17 mouse cellular contexts compared by ENCODE assay signal in genomic region chr8:13600716-13601115, GRCm38 (mm10). TPM values are rescaled to one million over a fixed set of nuclear protein-coding genes. Genes with fewer than 3 reads are reported as not detected.
A peak's percentile ranks its signal among the peaks of the same experiment; 100 is the strongest.
DNase-seq lines count a peak whose midpoint lies in the region; ATAC-seq and TF ChIP-seq lines count a peak whose summit lies in the region.
"Had no signal": no experiment of that assay in that cellular context is flagged by ENCODE, and none has a peak within 500 bp of the region (broad histone marks: within the 10 kb centered on the region; RNA-seq: fewer than 3 reads in every experiment).

No protein-coding gene starts in this region.

- no peak for TF ChIP-seq CTCF in liver, postnatal 0 days (IDR thresholded peaks at IDR 0.05; ENCODE audit: low read depth)

- H3K9me3 ChIP-seq in heart, embryonic 16.5 days (replicated peaks; ENCODE audit: control insufficient read depth, low read length) = no peaks in the 10 kb centered on the region
- no peaks in the 10 kb centered on the region for H3K9me3 ChIP-seq in lung, embryonic 15.5 days
- no peaks in the 10 kb centered on the region for H3K9me3 ChIP-seq in liver, postnatal 0 days (ENCODE audit: low read length)
- H3K9me3 ChIP-seq in hindbrain, embryonic 13.5 days = no peaks in the 10 kb centered on the region
- H3K9me3 ChIP-seq: forebrain, embryonic 15.5 days; heart, embryonic 10.5 days; midbrain, embryonic 12.5 days had no signal

- ATAC-seq in heart, embryonic 16.5 days (replicated peaks; ENCODE audit: extremely low read depth, insufficient read depth, low FRiP score) = no peak
- no peak for ATAC-seq in lung, embryonic 15.5 days (ENCODE audit: borderline replicate concordance, extremely low read depth, low FRiP score, low TSS enrichment)
- no peak for ATAC-seq in liver, postnatal 0 days
- no peak for ATAC-seq in hindbrain, embryonic 13.5 days (ENCODE audit: low FRiP score)
- no peak for ATAC-seq in erythroblast, adult 5-6 weeks (replicated peaks; ENCODE audit: low FRiP score, poor library complexity, severe bottlenecking)
- ATAC-seq: forebrain, embryonic 15.5 days had no signal

- 68% methylated on average over 10 of the region's 10 CpGs for WGBS in heart, embryonic 16.5 days
- 78% methylated on average over 10 of the region's 10 CpGs for WGBS in lung, embryonic 15.5 days
- WGBS in liver, postnatal 0 days (ENCODE audit: insufficient replicate concordance) = 36% methylated on average over 10 of the region's 10 CpGs
- WGBS in hindbrain, embryonic 13.5 days = 90% methylated on average over 10 of the region's 10 CpGs

- H3K4me3 ChIP-seq in heart, embryonic 16.5 days (ENCODE audit: low read length) = no peak overlapping the region
- H3K4me3 ChIP-seq in lung, embryonic 15.5 days = no peak overlapping the region
- no peak overlapping the region for H3K4me3 ChIP-seq in liver, postnatal 0 days (ENCODE audit: low read depth, low read length)
- no peak overlapping the region for H3K4me3 ChIP-seq in hindbrain, embryonic 13.5 days
- H3K4me3 ChIP-seq: forebrain, embryonic 15.5 days; heart, embryonic 10.5 days; midbrain, embryonic 12.5 days had no signal

- no peak overlapping the region for H3K27ac ChIP-seq in heart, embryonic 16.5 days (ENCODE audit: low read length)
- H3K27ac ChIP-seq in lung, embryonic 15.5 days = 0 out of 2 replicates have a peak overlapping the region, but pooled peaks have one; percentile 14
- peak overlapping the region; percentile 76 for H3K27ac ChIP-seq in liver, postnatal 0 days (ENCODE audit: low read depth)
- no peak overlapping the region for H3K27ac ChIP-seq in hindbrain, embryonic 13.5 days
- H3K27ac ChIP-seq: forebrain, embryonic 15.5 days; hindbrain, embryonic 14.5 days; liver, embryonic 14.5 days; midbrain, embryonic 12.5 days had no signal

- H3K4me2 ChIP-seq in heart, embryonic 16.5 days (ENCODE audit: low read depth, low read length) = peak overlapping the region; percentile 1
- H3K4me2 ChIP-seq in lung, embryonic 15.5 days = 0 out of 2 replicates have a peak overlapping the region, but pooled peaks have one; percentile 5
- peak overlapping the region; percentile 53 for H3K4me2 ChIP-seq in liver, postnatal 0 days (ENCODE audit: low read depth, low read length)
- H3K4me2 ChIP-seq in hindbrain, embryonic 13.5 days = no peak overlapping the region
- H3K4me2 ChIP-seq: forebrain, embryonic 15.5 days; hindbrain, embryonic 14.5 days; midbrain, embryonic 12.5 days had no signal

- no peak for TF ChIP-seq EP300 in liver, postnatal 0 days (IDR thresholded peaks at IDR 0.05; ENCODE audit: low read depth)

- no peaks in the 10 kb centered on the region for H3K27me3 ChIP-seq in heart, embryonic 16.5 days (ENCODE audit: control insufficient read depth, insufficient read depth, low read length)
- no peaks in the 10 kb centered on the region for H3K27me3 ChIP-seq in lung, embryonic 15.5 days
- no peaks in the 10 kb centered on the region for H3K27me3 ChIP-seq in liver, postnatal 0 days (ENCODE audit: insufficient read depth, low read length)
- H3K27me3 ChIP-seq in hindbrain, embryonic 13.5 days = no peaks in the 10 kb centered on the region
- H3K27me3 ChIP-seq: forebrain, embryonic 15.5 days; midbrain, embryonic 12.5 days had no signal

- no peak overlapping the region for H3K9ac ChIP-seq in heart, embryonic 16.5 days (ENCODE audit: low read length)
- H3K9ac ChIP-seq in lung, embryonic 15.5 days = no peak overlapping the region
- H3K9ac ChIP-seq in liver, postnatal 0 days (replicated peaks) = no peak overlapping the region
- no peak overlapping the region for H3K9ac ChIP-seq in hindbrain, embryonic 13.5 days
- H3K9ac ChIP-seq: forebrain, embryonic 15.5 days; hindbrain, embryonic 14.5 days; liver, embryonic 14.5 days; midbrain, embryonic 12.5 days had no signal

- H3K4me1 ChIP-seq in heart, embryonic 16.5 days (ENCODE audit: control insufficient read depth, insufficient read depth, low read length) = peaks cover 18% of the 10 kb centered on the region
- no peaks in the 10 kb centered on the region for H3K4me1 ChIP-seq in lung, embryonic 15.5 days
- peaks cover 17% of the 10 kb centered on the region for H3K4me1 ChIP-seq in liver, postnatal 0 days (ENCODE audit: insufficient read depth)
- H3K4me1 ChIP-seq in hindbrain, embryonic 13.5 days (replicated peaks) = no peaks in the 10 kb centered on the region
- H3K4me1 ChIP-seq: forebrain, embryonic 15.5 days; midbrain, embryonic 12.5 days had no signal

- H3K36me3 ChIP-seq in heart, embryonic 16.5 days (ENCODE audit: control insufficient read depth, insufficient read depth) = peaks cover 20% of the 10 kb centered on the region
- peaks cover 16% of the 10 kb centered on the region; the same call in 1 of the 2 replicates for H3K36me3 ChIP-seq in lung, embryonic 15.5 days
- H3K36me3 ChIP-seq in liver, postnatal 0 days (replicated peaks; ENCODE audit: insufficient read depth, low read length) = peaks cover 10% of the 10 kb centered on the region; the same call in 1 of the 2 replicates
- peaks cover 41% of the 10 kb centered on the region for H3K36me3 ChIP-seq in hindbrain, embryonic 13.5 days

- no peak for DNase-seq in heart, adult 9 months (ENCODE audit: low spot score in 2 of 2)
- DNase-seq in lung, postnatal 4 days = no peak
- peak; percentile 49 for DNase-seq in CD4-positive, CD25-positive, alpha-beta regulatory T cell, adult 2 months (ENCODE audit: low read depth, low spot score)
- no peak for DNase-seq in liver, postnatal 0 days
- DNase-seq: cerebellum, adult 2 months had no signal

RNA-seq across cellular contexts. Expression of gene 1700029H14Rik, which starts 38.5 kb away (rescaled TPM):
- not detected in 2 replicates for polyA plus RNA-seq in heart, embryonic 16.5 days (2015; fragmentation: Nextera tagmentation; extraction: Ambion mirVana)
- polyA plus RNA-seq in lung, embryonic 15.5 days (2015; fragmentation: Nextera tagmentation; extraction: Ambion mirVana) = not detected in 2 replicates
- not detected in 2 replicates for polyA plus RNA-seq in liver, postnatal 0 days (2015; fragmentation: Nextera tagmentation; extraction: Ambion mirVana)
- polyA plus RNA-seq in hindbrain, embryonic 13.5 days (2015; fragmentation: Nextera tagmentation; extraction: Ambion mirVana) = not detected in 2 replicates
- not detected in 2 replicates for total RNA-seq in erythroblast, adult 5-6 weeks (2015; ENCODE audit: low replicate concordance)
- total RNA-seq in erythroblast, adult 5-6 weeks (2017; ENCODE audit: low replicate concordance) = not detected in 2 replicates
- total RNA-seq: gastrocnemius, adult 18-20 months; layer of hippocampus, adult 8-10 months had no signal
- polyA plus RNA-seq: C2C12; forebrain, embryonic 15.5 days; heart, embryonic 10.5 days; hindbrain, embryonic 14.5 days; midbrain, embryonic 12.5 days had no signal

Comparison
In these comparisons a context has a peak if more than half of its experiments do, and no peak if none do; other contexts are left out.
1. H3K27ac ChIP-seq: peak in lung, embryonic 15.5 days (single experiment) and liver, postnatal 0 days (single experiment); none in heart, embryonic 16.5 days (single experiment) and hindbrain, embryonic 13.5 days (single experiment).